Mouse (Mus musculus) mesoderm, embryonic 11.5 days (tissue): ENCODE data around the gene Camta1.
A peak's percentile ranks its signal among the peaks of the same experiment; 100 is the strongest.

ENCODE experiments used
- DNase-seq: peaks from one replicate; pipeline ENCODE4 v3.0.0-alpha.2; 2012; ENCODE audit warnings: low read depth, low spot score

The Camta1 gene

GRCm38 (mm10) chr4:151604907-151605306, 256.8 kb downstream of the Camta1 start:
- peak; percentile 86 for DNase-seq

- DNase-seq, result peak; percentile 93
Observed at GRCm38 (mm10) chr4:151604481-151604880, 257.2 kb downstream of the Camta1 start.

GRCm38 (mm10) chr4:151603586-151603985, 258.1 kb downstream of the Camta1 start:
- DNase-seq, result no peak

- no peak for DNase-seq
Observed at GRCm38 (mm10) chr4:151595116-151595515, 266.6 kb downstream of the Camta1 start.

GRCm38 (mm10) chr4:151593042-151593441, 268.6 kb downstream of the Camta1 start:
- no peak for DNase-seq

GRCm38 (mm10) chr4:151586074-151586473, 275.6 kb downstream of the Camta1 start:
- peak; percentile 22 for DNase-seq

- DNase-seq, result no peak
Observed at GRCm38 (mm10) chr4:151577961-151578360, 283.7 kb downstream of the Camta1 start.

GRCm38 (mm10) chr4:151576291-151577108, 285.2 kb downstream of the Camta1 start:
- no peak for DNase-seq

GRCm38 (mm10) chr4:151572716-151573115, 289.0 kb downstream of the Camta1 start:
- no peak for DNase-seq

- no peak for DNase-seq
Observed at GRCm38 (mm10) chr4:151569586-151569985, 292.1 kb downstream of the Camta1 start.

GRCm38 (mm10) chr4:151568887-151569286, 292.8 kb downstream of the Camta1 start:
- DNase-seq, result no peak

GRCm38 (mm10) chr4:151567105-151567504, 294.6 kb downstream of the Camta1 start:
- DNase-seq, result no peak

GRCm38 (mm10) chr4:151555505-151555904, 306.2 kb downstream of the Camta1 start:
- no peak for DNase-seq

GRCm38 (mm10) chr4:151549523-151549922, 312.2 kb downstream of the Camta1 start:
- DNase-seq, result no peak

GRCm38 (mm10) chr4:151545452-151545851, 316.2 kb downstream of the Camta1 start:
- DNase-seq, result no peak

GRCm38 (mm10) chr4:151544191-151544590, 317.5 kb downstream of the Camta1 start:
- no peak for DNase-seq

- no peak for DNase-seq
Observed at GRCm38 (mm10) chr4:151540546-151540945, 321.1 kb downstream of the Camta1 start.

GRCm38 (mm10) chr4:151539881-151540280, 321.8 kb downstream of the Camta1 start:
- no peak for DNase-seq

- no peak for DNase-seq
Observed at GRCm38 (mm10) chr4:151539167-151539525, 322.5 kb downstream of the Camta1 start.

GRCm38 (mm10) chr4:151538446-151539166, 323.1 kb downstream of the Camta1 start:
- DNase-seq, result no peak

- no peak for DNase-seq
Observed at GRCm38 (mm10) chr4:151535916-151536450, 325.7 kb downstream of the Camta1 start.

GRCm38 (mm10) chr4:151533451-151533850, 328.2 kb downstream of the Camta1 start:
- DNase-seq, result no peak

- no peak for DNase-seq
Observed at GRCm38 (mm10) chr4:151528436-151528835, 333.2 kb downstream of the Camta1 start.
